Mouse (Mus musculus): ENCODE measurements around the gene Dglucy.

DNA sequence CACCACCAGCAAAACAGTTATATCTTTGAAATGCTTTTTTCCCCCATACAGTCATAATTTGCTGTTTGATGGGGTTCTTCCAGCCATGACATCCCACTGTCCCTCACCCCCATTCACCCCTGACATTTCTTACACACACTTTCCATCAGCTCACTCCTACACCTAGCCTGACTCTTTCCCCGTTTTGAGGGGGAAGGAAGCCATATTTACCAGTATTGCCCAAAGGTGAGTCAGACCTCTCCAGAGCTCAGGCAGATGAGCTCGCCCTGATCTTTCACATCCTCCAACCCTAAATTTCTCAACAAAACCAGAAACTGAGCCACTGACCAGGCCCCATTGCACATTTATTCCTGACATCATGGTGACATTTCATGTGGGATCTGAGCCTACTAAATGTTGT lies 93.0 kb downstream of the Dglucy start:
- TF ChIP-seq CTCF (IDR thresholded peaks at IDR 0.05; ENCODE audit: control insufficient read depth, insufficient read depth, low read length) (no peak), POLR2A (IDR thresholded peaks at IDR 0.05; ENCODE audit: borderline replicate concordance, control insufficient read depth, low read depth, low read length) (no peak)

Measured in bone marrow, adult 2 months (tissue).